Mouse (Mus musculus): Measurements from ENCODE around the gene Nup214.
"Not testable (repeated sequence)": the region's sequence is repeated elsewhere in the genome, so short reads cannot be mapped to it uniquely, and the experiment has no call there.

The Nup214 gene

DNA sequence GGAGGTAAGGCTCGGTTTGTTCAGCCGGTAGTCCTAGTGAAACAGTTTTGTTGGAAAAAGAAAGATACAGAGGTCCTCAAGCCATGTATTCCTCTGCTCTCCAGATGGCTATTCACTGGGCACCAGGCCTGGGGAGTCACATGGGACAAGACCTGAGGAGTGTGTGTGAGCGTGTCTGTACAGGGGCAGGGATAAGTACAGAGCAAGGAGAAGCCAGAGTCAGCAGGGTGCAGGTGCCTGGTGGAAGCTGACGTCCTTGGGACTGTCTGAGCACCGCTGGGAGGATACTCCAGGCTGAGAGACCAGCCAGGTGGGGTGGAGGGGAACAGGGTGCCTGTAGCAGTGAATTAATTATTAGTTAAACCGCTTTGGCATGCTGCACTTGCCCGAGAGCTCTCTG, 10.7 kb upstream of the Nup214 start:
- in situ Hi-C loops (cut with MboI, MseI) = no loop called here

GRCm38 (mm10) chr2:31964191-31964590, 10.0 kb upstream of the Nup214 start:
- in situ Hi-C loops (cut with MboI, MseI) = no loop called here

DNA sequence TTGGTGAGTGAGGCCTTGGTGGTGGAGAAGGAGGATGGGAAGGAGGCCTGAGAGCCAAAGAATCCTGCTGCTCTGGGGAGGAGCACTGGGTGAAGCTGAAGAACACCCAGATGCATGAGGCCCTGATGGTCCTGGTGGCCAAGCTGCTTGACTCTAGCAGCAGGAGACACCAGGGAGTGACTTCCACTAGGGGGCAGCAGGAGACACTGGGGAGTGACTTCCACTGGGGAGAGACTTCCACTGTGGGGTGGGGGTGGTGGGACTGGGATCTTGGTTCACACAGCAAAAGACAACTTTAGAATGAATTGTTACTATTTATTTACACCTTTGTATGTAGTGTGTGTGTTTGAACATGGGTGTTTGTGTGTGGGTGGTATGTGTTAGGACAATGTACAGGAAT, 9.1 kb upstream of the Nup214 start:
- in situ Hi-C loops (cut with MboI, MseI) = no loop called here

DNA sequence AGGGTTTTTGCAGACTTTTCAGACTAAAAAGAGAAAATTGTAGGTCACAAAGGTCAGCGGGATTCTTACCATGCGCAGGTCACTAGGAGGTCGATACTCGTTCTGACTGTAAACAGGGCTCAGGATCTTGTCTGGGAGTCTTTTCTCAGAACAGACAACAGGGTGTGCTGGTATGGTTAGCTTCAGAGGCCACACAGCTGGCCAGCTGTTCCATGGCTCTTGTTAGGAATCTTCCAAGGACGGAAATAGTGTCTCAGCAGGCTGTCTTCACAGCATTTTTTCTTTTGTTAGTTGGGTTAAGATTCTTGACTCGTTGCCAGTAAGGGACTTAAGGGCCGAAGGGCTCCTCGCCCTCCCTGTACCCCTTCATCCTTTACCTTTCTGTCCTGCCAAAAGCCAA, 7.4 kb upstream of the Nup214 start:
- in situ Hi-C loops (cut with MboI, MseI) = no loop called here

DNA sequence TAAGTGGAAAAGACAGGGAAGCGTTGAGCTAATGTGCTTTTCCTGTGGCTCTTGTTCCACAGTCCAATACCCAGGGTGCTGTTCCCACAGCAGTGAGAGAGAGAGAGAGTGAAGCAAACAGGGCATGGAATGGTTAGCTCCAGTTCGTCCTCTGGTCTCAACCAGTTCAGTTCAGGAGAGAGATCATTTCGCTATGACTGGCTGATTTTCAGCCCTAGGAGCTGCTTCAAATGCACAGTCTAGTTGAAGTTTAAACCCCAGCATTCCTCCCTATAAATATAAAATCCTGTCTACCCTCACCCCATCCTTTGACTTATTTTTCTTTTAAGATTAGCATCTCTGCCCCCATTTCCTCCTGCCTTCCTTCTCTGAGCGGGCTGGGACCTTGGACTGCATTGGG, 1.6 kb upstream of the Nup214 start:
- in situ Hi-C loops (cut with MboI, MseI) = no loop called here

DNA sequence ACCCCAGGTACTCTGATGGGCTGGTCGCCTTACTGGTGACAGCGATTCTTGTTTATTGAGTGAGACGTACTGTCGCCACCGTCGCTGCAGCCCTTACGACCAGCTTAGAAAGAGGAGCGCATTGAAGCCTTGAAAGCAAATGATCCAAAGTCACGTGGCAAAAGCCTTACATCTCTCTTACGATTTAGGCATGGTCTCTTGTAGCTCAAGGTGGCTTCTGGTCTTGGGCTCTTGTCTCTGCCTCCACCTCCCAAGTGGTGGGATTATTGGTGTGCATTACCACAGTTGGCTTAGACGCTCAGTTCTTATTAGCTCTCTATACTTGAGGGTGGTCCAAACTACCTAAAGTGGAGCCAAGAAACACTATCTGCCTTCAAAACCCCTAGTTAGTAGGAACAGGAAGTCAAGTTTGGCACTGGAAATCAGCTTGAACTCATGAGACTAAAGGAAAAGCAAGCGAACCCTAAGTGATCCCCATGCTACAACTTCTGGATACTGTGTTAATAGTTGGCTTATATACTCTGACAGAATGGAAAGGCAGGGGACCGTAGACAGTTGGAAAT, 654 bp downstream of the Nup214 start:
- in situ Hi-C loops (cut with MboI, MseI) = loop anchor here (25.0 kb wide), 1 partner anchor 1988 kb away; no protein-coding TSS in a partner anchor

- in situ Hi-C loops (cut with MboI, MseI) = loop anchor here (25.0 kb wide), 1 partner anchor 2000 kb away; no protein-coding TSS in a partner anchor
Measured at GRCm38 (mm10) chr2:31987774-31988173, 13.5 kb downstream of the Nup214 start.

GRCm38 (mm10) chr2:31990961-31991360, 16.7 kb downstream of the Nup214 start:
- in situ Hi-C loops (cut with MboI, MseI) = loop anchor here (25.0 kb wide), 1 partner anchor 2004 kb away; no protein-coding TSS in a partner anchor

DNA sequence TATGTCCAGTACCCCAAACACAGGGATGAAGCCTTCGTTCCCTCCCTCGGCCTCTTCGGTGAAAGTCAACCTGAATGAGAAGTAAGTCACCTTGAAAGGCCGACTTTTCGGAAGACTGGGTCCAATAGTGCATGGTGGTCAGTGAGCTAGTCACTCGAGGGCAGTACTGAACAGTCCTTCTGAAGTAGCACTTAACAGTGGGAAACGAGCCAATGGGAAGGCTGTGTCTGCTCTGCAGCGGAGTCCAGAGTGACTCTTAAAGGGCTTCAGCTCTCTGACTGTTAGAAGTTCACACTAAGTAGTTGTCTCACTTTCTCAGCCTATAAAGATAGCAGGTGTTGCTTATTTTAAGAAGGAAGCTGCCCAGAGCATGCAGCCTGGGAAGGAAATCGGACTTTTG, 20.7 kb downstream of the Nup214 start:
- in situ Hi-C loops (cut with MboI, MseI) = loop anchor here (25.0 kb wide), 1 partner anchor 2008 kb away; no protein-coding TSS in a partner anchor

DNA sequence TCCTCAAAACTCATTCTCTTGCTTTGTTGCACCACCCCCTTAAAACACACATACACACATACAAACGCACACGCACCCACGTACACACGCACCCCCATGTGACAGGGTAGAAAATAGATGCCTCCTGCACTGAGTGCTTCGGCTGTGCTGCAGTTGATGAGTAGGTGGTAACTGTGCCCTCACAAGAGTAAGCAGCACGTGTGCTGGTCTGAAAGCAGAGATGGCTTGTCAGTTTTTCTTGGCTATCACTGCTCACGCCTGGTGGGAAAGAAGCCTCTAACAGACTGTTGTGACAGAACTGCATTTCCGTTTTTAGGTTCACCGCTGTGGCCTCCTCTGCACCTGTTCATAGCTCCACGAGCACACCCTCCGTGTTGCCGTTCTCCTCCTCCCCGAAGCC, 21.8 kb downstream of the Nup214 start:
- in situ Hi-C loops (cut with MboI, MseI) = loop anchor here (25.0 kb wide), 1 partner anchor 2009 kb away; no protein-coding TSS in a partner anchor

DNA sequence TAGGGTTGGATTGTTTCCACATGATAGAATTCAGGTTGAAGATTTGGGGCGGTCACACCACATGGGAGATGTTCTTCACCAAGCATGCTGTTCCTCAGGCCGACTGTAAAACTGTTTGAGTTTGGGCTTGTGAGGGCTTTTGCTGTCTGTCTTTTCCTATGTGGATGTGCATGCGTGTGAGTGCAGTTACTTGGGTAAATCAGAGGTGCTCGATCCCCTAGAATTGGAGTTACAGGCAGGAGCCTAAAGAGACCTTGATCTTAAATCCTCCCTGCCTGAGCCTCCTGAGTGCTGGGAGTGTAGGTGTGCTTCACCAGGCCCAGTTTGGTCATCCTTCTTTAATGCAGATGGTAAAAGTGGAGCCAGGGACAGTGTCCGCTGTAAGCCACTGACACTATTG, 23.3 kb downstream of the Nup214 start:
- in situ Hi-C loops (cut with MboI, MseI) = loop anchor here (25.0 kb wide), 1 partner anchor 2010 kb away; no protein-coding TSS in a partner anchor

DNA sequence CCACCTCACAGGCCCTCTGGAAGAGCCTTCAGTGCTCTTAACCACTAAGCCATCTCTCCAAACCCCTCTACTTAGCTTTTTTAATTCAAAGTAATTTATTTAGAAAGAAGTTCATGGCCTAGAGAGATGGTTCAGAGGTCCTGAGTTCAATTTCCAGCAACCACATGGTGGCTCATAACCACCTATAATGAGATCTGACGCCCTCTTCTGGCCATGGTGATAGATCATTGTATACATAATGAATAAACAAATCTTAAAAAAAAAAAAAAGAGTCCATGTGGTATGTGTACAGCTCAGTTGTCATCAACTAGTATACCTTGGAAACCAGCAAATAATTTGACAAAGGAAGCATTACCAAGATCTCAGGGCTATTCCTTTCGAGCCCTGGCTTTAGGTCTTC, 24.2 kb downstream of the Nup214 start:
- in situ Hi-C loops (cut with MboI, MseI) = loop anchor here (25.0 kb wide), 1 partner anchor 2011 kb away; no protein-coding TSS in a partner anchor

DNA sequence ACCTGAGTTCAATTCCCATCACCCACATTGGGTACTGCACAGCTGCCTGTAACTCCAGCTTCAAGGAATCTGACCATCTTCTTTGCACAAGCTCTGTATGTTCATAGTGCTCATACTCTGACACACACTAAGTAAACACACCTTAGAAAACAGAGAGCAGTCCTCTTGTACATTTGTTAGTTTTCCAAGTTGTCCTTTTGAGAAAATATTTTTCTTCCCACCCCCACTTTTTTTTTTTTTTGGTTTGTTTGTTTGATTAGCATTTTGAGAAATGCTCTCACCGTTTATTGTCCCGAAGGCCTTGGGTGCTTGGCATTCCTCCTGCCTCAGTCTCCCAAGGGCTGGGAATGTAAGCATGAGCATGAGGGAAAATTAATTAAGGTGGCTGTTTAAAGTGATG, 34.1 kb downstream of the Nup214 start:
- in situ Hi-C loops (cut with MboI, MseI) = no loop called here

- in situ Hi-C loops (cut with MboI, MseI) = no loop called here
Measured at GRCm38 (mm10) chr2:32008716-32009115, 34.5 kb downstream of the Nup214 start.

DNA sequence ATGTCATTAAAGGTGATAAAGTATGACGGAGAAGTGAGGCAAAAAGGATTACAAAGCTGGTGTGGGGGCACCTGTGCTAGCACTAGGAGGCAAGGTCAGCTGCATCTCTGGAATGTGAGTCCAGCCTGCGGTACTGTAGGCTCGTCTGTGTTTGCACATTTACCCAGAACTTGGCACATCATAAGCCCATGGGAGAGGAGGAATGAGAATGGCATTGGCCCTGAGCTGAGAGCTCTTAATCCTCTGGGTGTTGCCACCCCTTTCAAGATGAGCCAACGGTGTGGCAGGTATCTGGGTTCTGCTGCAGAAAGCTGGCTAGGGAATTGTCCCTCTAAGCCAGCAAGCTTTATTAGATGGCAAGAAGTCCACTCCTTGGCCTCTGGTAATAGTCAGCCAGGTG, 45.5 kb downstream of the Nup214 start:
- in situ Hi-C loops (cut with MboI, MseI) = loop anchor here (5.0 kb wide), 1 partner anchor 37 kb away; no protein-coding TSS in a partner anchor

DNA sequence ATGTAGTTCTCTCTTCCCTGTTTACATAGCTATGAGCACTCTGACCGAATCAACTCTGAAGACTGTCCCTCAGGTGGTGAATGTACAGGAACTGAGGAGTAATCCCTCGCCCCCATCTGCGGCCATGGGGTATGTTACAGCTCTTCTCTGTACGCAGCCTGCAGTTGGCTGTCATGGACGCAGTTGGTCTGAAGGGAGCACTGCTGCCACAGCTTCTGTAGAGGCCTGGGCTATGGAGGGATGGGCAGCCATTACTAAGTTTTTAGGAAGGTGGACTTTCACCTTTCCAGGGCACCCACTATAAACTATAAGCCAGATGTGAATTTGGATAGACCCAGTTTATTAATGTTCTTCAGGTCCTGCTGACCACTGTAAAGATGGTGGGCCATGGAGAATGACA, 46.0 kb downstream of the Nup214 start:
- in situ Hi-C loops (cut with MboI, MseI) = no loop called here

DNA sequence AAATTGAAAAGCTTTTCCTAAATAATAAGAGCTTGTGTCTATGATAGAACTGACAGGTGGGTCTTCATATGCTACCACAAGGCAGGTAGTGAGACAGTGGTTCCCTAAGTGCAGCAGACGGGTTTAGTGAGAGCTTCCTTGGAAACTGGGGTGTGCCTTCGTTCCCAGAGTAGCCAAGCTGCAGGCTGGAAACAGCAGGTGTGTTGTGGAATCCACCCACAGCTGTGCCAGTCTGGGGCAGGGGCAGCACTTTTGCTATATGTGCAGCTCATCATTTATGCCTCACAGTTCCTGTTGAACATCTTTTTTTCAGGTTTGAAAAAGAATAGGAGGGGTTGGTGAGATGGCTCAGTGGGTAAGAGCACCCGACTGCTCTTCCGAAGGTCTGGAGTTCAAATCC, 50.1 kb downstream of the Nup214 start:
- in situ Hi-C loops (cut with MboI, MseI) = no loop called here

DNA sequence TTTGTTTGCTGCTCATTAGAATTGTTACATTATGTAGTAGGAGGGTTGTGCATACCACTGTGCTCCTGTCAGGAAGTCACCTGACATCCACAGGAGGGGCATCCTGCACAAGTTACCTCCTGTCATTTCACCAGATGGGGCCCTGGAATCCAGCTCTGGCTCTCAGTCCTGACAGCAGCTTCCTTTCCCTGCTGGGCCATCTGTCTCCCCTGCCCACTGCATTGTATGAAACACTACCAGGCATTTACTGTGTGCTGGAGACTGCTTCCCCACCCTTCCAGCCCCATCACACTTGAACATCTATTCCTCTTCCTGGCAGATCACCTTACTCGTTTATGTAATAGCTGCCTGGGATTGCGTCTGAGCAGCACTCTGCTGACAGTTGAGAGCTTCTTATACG, 55.4 kb downstream of the Nup214 start:
- in situ Hi-C loops (cut with MboI, MseI) = no loop called here

DNA sequence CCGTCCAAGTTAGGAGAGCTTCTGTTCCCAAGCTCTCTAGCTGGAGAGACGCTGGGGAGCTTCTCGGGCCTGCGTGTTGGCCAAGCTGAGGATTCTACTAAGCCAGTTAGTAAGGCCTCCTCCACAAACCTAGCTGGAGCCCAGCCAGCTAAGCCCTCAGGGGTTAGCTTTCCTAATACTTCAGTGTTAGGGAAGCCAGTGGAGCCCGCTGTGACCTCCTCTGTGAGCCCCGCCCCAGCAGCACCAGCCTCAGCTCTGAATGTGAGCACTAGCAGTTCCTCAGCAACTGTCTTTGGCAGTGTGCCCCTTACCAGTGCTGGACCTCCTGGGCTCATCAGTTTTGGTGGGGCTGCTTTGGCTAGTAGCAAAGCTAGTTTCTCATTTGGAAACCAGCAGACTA, 59.2 kb downstream of the Nup214 start:
- in situ Hi-C loops (cut with MboI, MseI) = no loop called here

DNA sequence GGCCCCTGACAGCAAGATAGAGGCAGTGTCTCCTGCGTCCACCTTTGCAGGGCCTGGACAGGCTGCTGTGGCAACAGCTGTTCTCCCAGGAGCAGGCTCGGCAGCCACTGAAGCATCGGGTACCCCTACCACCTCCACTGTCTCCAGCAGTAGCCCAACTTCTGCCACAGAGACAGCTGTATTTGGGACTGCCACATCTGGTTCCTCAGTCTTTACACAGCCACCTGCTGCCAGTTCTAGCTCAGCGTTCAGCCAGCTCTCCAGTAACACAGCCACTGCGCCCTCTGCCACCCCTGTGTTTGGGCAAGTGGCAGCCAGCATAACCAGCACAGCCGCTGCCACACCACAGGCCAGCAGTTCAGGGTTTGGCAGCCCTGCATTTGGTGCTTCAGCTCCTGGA, 60.0 kb downstream of the Nup214 start:
- in situ Hi-C loops (cut with MboI, MseI) = no loop called here

DNA sequence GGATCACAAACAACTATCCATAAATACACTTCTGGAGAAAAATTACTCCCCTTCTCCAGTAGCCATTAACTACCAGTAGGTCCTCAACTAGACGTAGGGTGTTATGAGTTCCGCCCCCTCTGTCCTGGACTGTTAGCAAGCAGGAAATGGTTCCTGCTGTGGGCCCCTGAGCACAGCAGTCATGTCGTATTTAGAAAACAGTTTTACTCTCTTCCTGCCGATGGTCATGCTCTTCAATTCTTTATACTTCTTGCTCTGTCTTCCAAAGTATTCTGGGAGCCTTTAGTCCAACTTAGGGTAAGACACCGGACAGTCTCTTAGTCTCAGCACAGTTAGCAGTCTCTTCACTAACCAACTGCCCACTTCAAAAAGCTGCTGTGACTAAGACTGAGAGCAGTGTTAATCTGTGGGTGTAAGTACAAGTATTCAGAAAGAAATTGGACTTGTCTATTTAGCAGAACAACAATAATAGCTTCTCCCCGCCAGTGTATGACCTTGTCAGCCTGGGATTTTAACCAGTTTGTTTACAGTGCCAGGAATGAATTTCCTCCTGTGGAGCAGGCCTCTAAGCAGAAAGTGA, 63.1 kb downstream of the Nup214 start:
- in situ Hi-C loops (cut with MboI, MseI) = no loop called here

DNA sequence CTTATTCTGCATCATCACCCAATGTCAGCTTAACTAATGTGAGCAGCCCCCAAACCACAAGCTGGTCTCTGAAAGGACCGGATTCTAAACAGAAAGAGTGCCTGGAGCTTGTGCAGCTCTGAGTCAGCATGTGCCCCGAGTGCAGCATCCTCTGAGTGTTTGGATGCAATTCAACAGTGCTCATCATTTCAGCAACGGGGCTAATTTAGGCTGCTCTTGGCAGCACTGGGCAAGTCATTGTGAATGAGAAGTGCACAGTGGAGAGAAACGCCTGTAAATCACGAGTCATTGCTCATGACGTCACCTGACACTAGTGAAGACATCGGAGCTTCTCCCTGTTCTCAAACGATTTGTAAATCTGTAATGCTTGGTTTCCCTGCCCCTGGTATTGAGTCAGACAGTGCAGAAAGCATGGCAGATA, 64.4 kb downstream of the Nup214 start:
- in situ Hi-C loops (cut with MboI, MseI) = no loop called here

DNA sequence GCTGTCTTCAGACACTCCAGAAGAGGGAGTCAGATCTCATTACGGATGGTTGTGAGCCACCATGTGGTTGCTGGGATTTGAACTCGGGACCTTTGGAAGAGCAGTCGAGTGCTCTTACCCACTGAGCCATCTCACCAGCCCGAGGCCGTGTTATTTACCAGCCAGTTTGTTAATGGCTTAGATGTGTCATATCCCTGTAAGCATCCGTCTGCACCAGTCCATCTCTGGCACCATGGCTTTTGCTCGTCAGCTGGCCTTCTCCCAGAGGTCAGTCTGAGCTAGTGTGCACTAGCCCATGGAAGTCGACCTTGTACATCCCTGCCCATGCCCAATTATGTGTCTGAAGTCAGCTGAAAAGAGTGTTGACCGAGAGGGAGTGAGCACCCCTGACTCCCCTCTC, 66.4 kb downstream of the Nup214 start:
- in situ Hi-C loops (cut with MboI, MseI) = not testable (repeated sequence)
